ENCODE assay signal across 9 mouse cellular contexts in genomic region chr13:56251924-56252619, GRCm38 (mm10). TPM values are rescaled to one million over a fixed set of nuclear protein-coding genes. Genes with fewer than 3 reads are reported as not detected.
DNase-seq lines count a peak whose midpoint lies in the region; ATAC-seq and TF ChIP-seq lines count a peak whose summit lies in the region.
"Had no signal": no experiment of that assay in that cellular context is flagged by ENCODE, and none has a peak within 500 bp of the region (broad histone marks: within the 10 kb centered on the region; RNA-seq: fewer than 3 reads in every experiment).

Gene Neurog1, minus strand, starts transcription at chr13:56252163.

- no peaks in the 10 kb centered on the region for H3K9me3 ChIP-seq in heart, embryonic 10.5 days
- H3K9me3 ChIP-seq in ES-E14 (ENCODE audit: control insufficient read depth, insufficient read depth, low read depth, low read length) = no peaks in the 10 kb centered on the region
- no peaks in the 10 kb centered on the region for H3K9me3 ChIP-seq in forebrain, embryonic 11.5 days (ENCODE audit: control insufficient read depth, low read length)
- no peaks in the 10 kb centered on the region for H3K9me3 ChIP-seq in midbrain, embryonic 14.5 days (ENCODE audit: control insufficient read depth, low read length)

- no peaks in the 10 kb centered on the region for H3K36me3 ChIP-seq in heart, embryonic 10.5 days
- no peaks in the 10 kb centered on the region for H3K36me3 ChIP-seq in ES-E14 (ENCODE audit: control insufficient read depth, insufficient read depth, low read length, poor library complexity, severe bottlenecking)
- H3K36me3 ChIP-seq in forebrain, embryonic 11.5 days (ENCODE audit: control insufficient read depth, insufficient read depth, low read length) = no peaks in the 10 kb centered on the region
- no peaks in the 10 kb centered on the region for H3K36me3 ChIP-seq in midbrain, embryonic 14.5 days (ENCODE audit: control insufficient read depth, insufficient read depth, low read length)
- H3K36me3 ChIP-seq in thymus, adult 2 months (ENCODE audit: control insufficient read depth, insufficient read depth, low read length) = no peaks in the 10 kb centered on the region

- ATAC-seq in forebrain, embryonic 11.5 days (replicated peaks; ENCODE audit: low FRiP score) = peak; percentile 90
- ATAC-seq in midbrain, embryonic 14.5 days (ENCODE audit: low FRiP score, low TSS enrichment) = peak; percentile 80
- no peak for ATAC-seq in megakaryocyte-erythroid progenitor cell, adult 5-6 weeks (replicated peaks; ENCODE audit: low FRiP score, low TSS enrichment, poor library complexity, severe bottlenecking)

- no peak within 1 kb of the TSS; the same call in none of the 2 replicates for H3K27ac ChIP-seq in heart, embryonic 10.5 days
- H3K27ac ChIP-seq in ES-E14 (ENCODE audit: insufficient read depth, low read depth, low read length, poor library complexity, severe bottlenecking) = no peak within 1 kb of the TSS
- peak within 1 kb of the TSS; percentile 74 for H3K27ac ChIP-seq in forebrain, embryonic 11.5 days (ENCODE audit: low read depth, low read length)
- H3K27ac ChIP-seq in midbrain, embryonic 14.5 days (replicated peaks; ENCODE audit: low read depth, low read length) = peak within 1 kb of the TSS; percentile 67
- no peak within 1 kb of the TSS for H3K27ac ChIP-seq in thymus, adult 2 months (ENCODE audit: control insufficient read depth, insufficient read depth, low read length)
- H3K27ac ChIP-seq: macrophage had no signal

- H3K27me3 ChIP-seq in heart, embryonic 10.5 days (ENCODE audit: insufficient read depth, poor library complexity, severe bottlenecking) = peaks cover 100% of the 10 kb centered on the region
- H3K27me3 ChIP-seq in forebrain, embryonic 11.5 days (ENCODE audit: control insufficient read depth, insufficient read depth, low read length) = peaks cover 94% of the 10 kb centered on the region
- H3K27me3 ChIP-seq in midbrain, embryonic 14.5 days (ENCODE audit: control insufficient read depth, insufficient read depth, low read length) = peaks cover 94% of the 10 kb centered on the region
- H3K27me3 ChIP-seq in thymus, adult 2 months (ENCODE audit: control insufficient read depth, insufficient read depth, low read length) = peaks cover 15% of the 10 kb centered on the region; the same call in 1 of the 2 replicates

- in situ Hi-C loops in ES-E14 (cut with MboI; ENCODE audit: low sequenced_read_pairs in 2 of 2, unreplicated experiment in 2 of 2) = loop anchor here (5.0 kb wide), 1 partner anchor 420 kb away; no protein-coding TSS in a partner anchor

- WGBS in heart, embryonic 10.5 days = 1% methylated on average over 65 of the region's 65 CpGs
- WGBS in forebrain, embryonic 11.5 days = under 1% methylated on average over 60 of the region's 65 CpGs
- WGBS in midbrain, embryonic 14.5 days = under 1% methylated on average over 64 of the region's 65 CpGs
- WGBS in thymus, adult 2 months = 4% methylated on average over 65 of the region's 65 CpGs

- TF ChIP-seq CTCF in thymus, adult 2 months (IDR thresholded peaks at IDR 0.05; ENCODE audit: borderline replicate concordance, control insufficient read depth, extremely low read depth, insufficient read depth, low read length, poor library complexity) = no peak

- peaks cover 15% of the 10 kb centered on the region for H3K4me1 ChIP-seq in heart, embryonic 10.5 days
- peaks cover 0 to 2% of the 10 kb centered on the region in 2 experiments; a peak in 1 of 4 replicates for H3K4me1 ChIP-seq in ES-E14 (ENCODE audit: control insufficient read depth in 2 of 2, insufficient read depth in 2 of 2, low read length in 2 of 2, poor library complexity in 1 of 2)
- H3K4me1 ChIP-seq in forebrain, embryonic 11.5 days (replicated peaks; ENCODE audit: control insufficient read depth, insufficient read depth, low read length) = peaks cover 25% of the 10 kb centered on the region
- peaks cover 37% of the 10 kb centered on the region for H3K4me1 ChIP-seq in midbrain, embryonic 14.5 days (ENCODE audit: control insufficient read depth, insufficient read depth, low read length)
- no peaks in the 10 kb centered on the region; the same call in 1 of the 2 replicates for H3K4me1 ChIP-seq in thymus, adult 2 months (replicated peaks; ENCODE audit: control insufficient read depth, insufficient read depth, low read length)

- DNase-seq in heart, embryonic 10.5 days (ENCODE audit: low spot score) = no peak
- DNase-seq in heart, adult 18-20 months = no peak
- peak; percentile 51 for DNase-seq in ES-E14 (ENCODE audit: low read depth, low spot score)
- peak; percentile 93 for DNase-seq in forebrain, embryonic 11.5 days (ENCODE audit: low spot score)
- DNase-seq in kidney, postnatal 25 days = peak; percentile 6 to 43
- DNase-seq in midbrain, embryonic 14.5 days = peak; percentile 80
- no peak for DNase-seq in thymus, adult 2 months

- no peak within 1 kb of the TSS for H3K9ac ChIP-seq in ES-E14 (ENCODE audit: insufficient read depth, low read depth, low read length, poor library complexity, severe bottlenecking)
- H3K9ac ChIP-seq in forebrain, embryonic 11.5 days (ENCODE audit: low read length) = peak within 1 kb of the TSS; percentile 48
- no peak within 1 kb of the TSS; the same call in 1 of the 2 replicates for H3K9ac ChIP-seq in midbrain, embryonic 14.5 days (replicated peaks; ENCODE audit: low read length)

- TF ChIP-seq POLR2A in thymus, adult 2 months (IDR thresholded peaks at IDR 0.05; ENCODE audit: control insufficient read depth, extremely low read depth, insufficient read depth, low read length, poor library complexity) = no peak

- H3K4me2 ChIP-seq in forebrain, embryonic 11.5 days (ENCODE audit: low read depth, low read length, severe bottlenecking) = peak within 1 kb of the TSS; percentile 44
- H3K4me2 ChIP-seq in midbrain, embryonic 14.5 days (ENCODE audit: low read length) = peak within 1 kb of the TSS; percentile 61

- peak within 1 kb of the TSS; percentile 52 for H3K4me3 ChIP-seq in heart, embryonic 10.5 days
- peak within 1 kb of the TSS; percentile 50 to 51 for H3K4me3 ChIP-seq in ES-E14 (ENCODE audit: insufficient read depth in 1 of 2, low read depth in 1 of 2, low read length in 2 of 2, poor library complexity in 1 of 2, severe bottlenecking in 1 of 2)
- peak within 1 kb of the TSS; percentile 32 for H3K4me3 ChIP-seq in forebrain, embryonic 11.5 days (ENCODE audit: low read depth, low read length)
- peak within 1 kb of the TSS; percentile 34 for H3K4me3 ChIP-seq in midbrain, embryonic 14.5 days (replicated peaks; ENCODE audit: low read depth, low read length)
- no peak within 1 kb of the TSS for H3K4me3 ChIP-seq in thymus, adult 2 months (ENCODE audit: control insufficient read depth, insufficient read depth, low read length)

TF ChIP-seq in ES-E14, 5 proteins besides CTCF, POLR2A, EP300 and RAD21:
- TF ChIP-seq MAFK (IDR thresholded peaks at IDR 0.05; ENCODE audit: insufficient read depth, low read depth, low read length) (peak; percentile 78; the same call in 1 of the 2 replicates), HCFC1 (IDR thresholded peaks at IDR 0.05; ENCODE audit: borderline replicate concordance, insufficient read depth, low read length) (no peak; the same call in 1 of the 2 replicates), ZC3H11A (IDR thresholded peaks at IDR 0.05; ENCODE audit: borderline replicate concordance, low read depth, low read length) (no peak), CHD2 (IDR thresholded peaks at IDR 0.05; ENCODE audit: low read depth, low read length) (no peak), ZNF384 (IDR thresholded peaks at IDR 0.05; ENCODE audit: low read depth, low read length) (no peak)
TF ChIP-seq in ES-E14: peak in this region for 1.

RNA-seq across cellular contexts. Expression of gene Neurog1, which starts in this region (rescaled TPM):
- polyA plus RNA-seq in heart, embryonic 10.5 days (2016; fragmentation: Nextera tagmentation; extraction: Ambion mirVana) = 0.09 and 0.20 TPM in 2 replicates
- not detected for total RNA-seq in heart, adult 18-20 months (2021)
- total RNA-seq in ES-E14 (2012; rRNA removed) = 0.45 and 0.48 TPM in 2 replicates
- 27.6 and 33.2 TPM in 2 replicates for polyA plus RNA-seq in forebrain, embryonic 11.5 days (2014; fragmentation: Nextera tagmentation; extraction: Ambion mirVana)
- 3.6 and 8.9 TPM in 2 replicates for polyA plus RNA-seq in midbrain, embryonic 14.5 days (2014; fragmentation: Nextera tagmentation; extraction: Ambion mirVana)
- total RNA-seq in megakaryocyte-erythroid progenitor cell, adult 5-6 weeks (2014; fragmentation: Nextera tagmentation) = not detected in 2 replicates
- total RNA-seq in megakaryocyte-erythroid progenitor cell, adult 5-6 weeks (2017) = not detected in 2 replicates
- polyA plus RNA-seq in thymus, adult 2 months (2012; rRNA removed) = 0.17 and 0.24 TPM in 2 replicates
- polyA plus RNA-seq: macrophage had no signal

Comparison
In these comparisons a context has a peak if more than half of its experiments do, and no peak if none do; other contexts are left out.
1. Peak in DNase-seq and H3K4me3 ChIP-seq in ES-E14; RNA of the gene not detected or under 1 TPM.
2. DNase-seq: peak in forebrain, embryonic 11.5 days (single experiment), kidney, postnatal 25 days (2 of 2) and midbrain, embryonic 14.5 days (single experiment); none in heart, embryonic 10.5 days (single experiment), heart, adult 18-20 months (0 of 2) and thymus, adult 2 months (single experiment).
3. H3K27ac ChIP-seq: peak in forebrain, embryonic 11.5 days (single experiment) and midbrain, embryonic 14.5 days (single experiment); none in heart, embryonic 10.5 days (single experiment), ES-E14 (single experiment) and thymus, adult 2 months (single experiment).